In the genomic region with DNA sequence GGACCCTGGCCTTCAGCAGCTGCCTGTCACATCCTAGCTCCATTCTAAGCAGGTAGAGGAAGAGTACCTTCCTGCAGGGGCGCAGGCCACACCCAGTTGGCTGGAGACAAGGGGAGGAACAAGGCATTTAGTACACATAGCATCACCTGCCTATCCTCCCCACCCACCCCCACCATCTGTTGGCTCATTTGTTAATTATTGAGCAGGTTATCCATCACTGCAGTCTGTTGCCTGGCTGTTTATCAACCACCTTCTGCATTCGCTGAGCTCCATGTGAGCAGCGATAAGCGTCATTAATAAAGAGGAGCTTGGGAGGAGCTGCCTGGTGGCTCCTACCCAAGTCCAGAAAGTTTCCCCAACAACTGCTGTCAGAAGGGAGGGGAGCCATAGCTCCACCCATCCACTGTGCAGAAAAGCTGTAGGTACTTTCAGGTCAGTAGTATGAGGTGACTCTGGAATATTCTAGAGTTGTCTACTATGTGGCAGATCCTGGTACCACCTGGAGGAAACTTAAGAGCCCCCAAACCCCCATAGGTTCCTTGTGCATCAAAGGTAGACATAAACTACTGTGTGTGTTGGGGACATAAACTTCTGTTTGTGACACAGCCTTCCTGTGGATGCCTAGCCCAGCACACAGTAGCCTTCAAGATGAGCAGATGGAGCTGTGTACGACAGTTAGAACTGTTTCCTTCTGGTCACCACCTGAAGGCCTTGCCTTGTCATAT, we compare ENCODE assay signal across 13 mouse cellular contexts.
DNase-seq lines count a peak whose midpoint lies in the region; ATAC-seq lines count a peak whose summit lies in the region.
"Had no signal": no experiment of that assay in that cellular context is flagged by ENCODE, and none has a peak within 500 bp of the region (broad histone marks: within the 10 kb centered on the region; RNA-seq: fewer than 3 reads in every experiment).

No protein-coding gene starts in this region.

- H3K4me1 ChIP-seq in kidney, embryonic 16.5 days (ENCODE audit: insufficient read depth, low read length), result no peaks in the 10 kb centered on the region; the same call in 1 of the 2 replicates
- H3K4me1 ChIP-seq in liver, embryonic 16.5 days (ENCODE audit: control insufficient read depth, low read depth, low read length), result peaks cover 32% of the 10 kb centered on the region
- H3K4me1 ChIP-seq in hindbrain, embryonic 16.5 days (ENCODE audit: control insufficient read depth, insufficient read depth, low read depth, low read length), result no peaks in the 10 kb centered on the region
- H3K4me1 ChIP-seq: embryonic facial prominence, embryonic 12.5 days had no signal

- no peak overlapping the region for H3K4me3 ChIP-seq in kidney, embryonic 16.5 days (ENCODE audit: low read length)
- no peak overlapping the region for H3K4me3 ChIP-seq in liver, embryonic 16.5 days (ENCODE audit: low read depth, low read length)
- H3K4me3 ChIP-seq in hindbrain, embryonic 16.5 days (ENCODE audit: low read length), result no peak overlapping the region
- H3K4me3 ChIP-seq: embryonic facial prominence, embryonic 12.5 days; layer of hippocampus, adult 2 months had no signal

- H3K9me3 ChIP-seq in kidney, embryonic 16.5 days (ENCODE audit: low read length), result no peaks in the 10 kb centered on the region
- H3K9me3 ChIP-seq in liver, embryonic 16.5 days (replicated peaks; ENCODE audit: control insufficient read depth, low read length), result no peaks in the 10 kb centered on the region
- H3K9me3 ChIP-seq in hindbrain, embryonic 16.5 days (ENCODE audit: control insufficient read depth, low read length), result no peaks in the 10 kb centered on the region
- H3K9me3 ChIP-seq: embryonic facial prominence, embryonic 12.5 days had no signal

- no peak overlapping the region for H3K9ac ChIP-seq in kidney, embryonic 16.5 days (replicated peaks; ENCODE audit: low read length)
- H3K9ac ChIP-seq in liver, embryonic 16.5 days (ENCODE audit: low read depth, low read length), result peak overlapping the region; percentile 52
- H3K9ac ChIP-seq in hindbrain, embryonic 16.5 days (ENCODE audit: low read depth, low read length), result no peak overlapping the region
- H3K9ac ChIP-seq: embryonic facial prominence, embryonic 12.5 days; forebrain, postnatal 0 days had no signal

- H3K4me2 ChIP-seq in kidney, embryonic 16.5 days (replicated peaks; ENCODE audit: low read depth, low read length), result no peak overlapping the region
- H3K4me2 ChIP-seq in liver, embryonic 16.5 days (ENCODE audit: low read depth, low read length), result peak overlapping the region; percentile 56
- no peak overlapping the region for H3K4me2 ChIP-seq in hindbrain, embryonic 16.5 days (ENCODE audit: low read length)
- H3K4me2 ChIP-seq: embryonic facial prominence, embryonic 12.5 days had no signal

- H3K36me3 ChIP-seq in kidney, embryonic 16.5 days (ENCODE audit: insufficient read depth, low read length), result no peaks in the 10 kb centered on the region
- H3K36me3 ChIP-seq in liver, embryonic 16.5 days (ENCODE audit: control insufficient read depth, insufficient read depth), result no peaks in the 10 kb centered on the region
- H3K36me3 ChIP-seq in hindbrain, embryonic 16.5 days (ENCODE audit: control insufficient read depth, insufficient read depth, low read length), result no peaks in the 10 kb centered on the region
- H3K36me3 ChIP-seq: embryonic facial prominence, embryonic 12.5 days had no signal

- peak; percentile 58; the same call in 1 of the 2 replicates for ATAC-seq in kidney, embryonic 16.5 days (ENCODE audit: low FRiP score, low TSS enrichment)
- ATAC-seq in liver, embryonic 16.5 days (ENCODE audit: low read depth), result peak; percentile 88
- no peak for ATAC-seq in hindbrain, embryonic 16.5 days

- WGBS in kidney, embryonic 16.5 days, result 77% methylated on average over 5 of the region's 5 CpGs
- WGBS in liver, embryonic 16.5 days (ENCODE audit: insufficient replicate concordance), result 49% methylated on average over 5 of the region's 5 CpGs
- 81% methylated on average over 5 of the region's 5 CpGs for WGBS in hindbrain, embryonic 16.5 days

- H3K27me3 ChIP-seq in kidney, embryonic 16.5 days (ENCODE audit: insufficient read depth, low read length), result no peaks in the 10 kb centered on the region
- H3K27me3 ChIP-seq in liver, embryonic 16.5 days (ENCODE audit: control insufficient read depth, insufficient read depth, low read depth, low read length), result no peaks in the 10 kb centered on the region
- H3K27me3 ChIP-seq in hindbrain, embryonic 16.5 days (replicated peaks; ENCODE audit: control insufficient read depth, insufficient read depth, low read length), result no peaks in the 10 kb centered on the region
- H3K27me3 ChIP-seq: embryonic facial prominence, embryonic 12.5 days had no signal

- no peak overlapping the region for H3K27ac ChIP-seq in kidney, embryonic 16.5 days (ENCODE audit: low read length)
- H3K27ac ChIP-seq in liver, embryonic 16.5 days (ENCODE audit: low read length), result peak overlapping the region; percentile 94
- H3K27ac ChIP-seq in hindbrain, embryonic 16.5 days (ENCODE audit: low read depth, low read length), result no peak overlapping the region
- H3K27ac ChIP-seq: embryonic facial prominence, embryonic 12.5 days; layer of hippocampus, adult 2 months had no signal

- peak; percentile 71 for DNase-seq in spleen, adult 12 weeks (ENCODE audit: low spot score)
- no peak for DNase-seq in spleen, adult 18-20 months
- no peak for DNase-seq in retina, embryonic 14.5 days (ENCODE audit: low spot score)
- no peak for DNase-seq in natural killer cell, adult 2 months (ENCODE audit: low spot score in 2 of 2)
- no peak for DNase-seq in left cerebral cortex, adult 9 months (ENCODE audit: low spot score in 2 of 2)
- DNase-seq: cerebellum, adult 11-12 months; forebrain, postnatal 0 days; gastrocnemius, postnatal 36 days had no signal
